Mouse (Mus musculus) cerebellum, adult (tissue): ENCODE measurements around the gene Olfr461.
"Not testable (repeated sequence)": the region's sequence is repeated elsewhere in the genome, so short reads cannot be mapped to it uniquely, and the experiment has no call there.

Experiments
- ATAC-seq: cut with Nextera tagmentation; 2 replicates; pipeline ENCODE4 v1.9.2; 2017; ENCODE audit warnings: mild to moderate bottlenecking, moderate library complexity, mixed read lengths; ENCODE audit not compliant: insufficient number of reproducible peaks, low FRiP score, low TSS enrichment

The Olfr461 gene

DNA sequence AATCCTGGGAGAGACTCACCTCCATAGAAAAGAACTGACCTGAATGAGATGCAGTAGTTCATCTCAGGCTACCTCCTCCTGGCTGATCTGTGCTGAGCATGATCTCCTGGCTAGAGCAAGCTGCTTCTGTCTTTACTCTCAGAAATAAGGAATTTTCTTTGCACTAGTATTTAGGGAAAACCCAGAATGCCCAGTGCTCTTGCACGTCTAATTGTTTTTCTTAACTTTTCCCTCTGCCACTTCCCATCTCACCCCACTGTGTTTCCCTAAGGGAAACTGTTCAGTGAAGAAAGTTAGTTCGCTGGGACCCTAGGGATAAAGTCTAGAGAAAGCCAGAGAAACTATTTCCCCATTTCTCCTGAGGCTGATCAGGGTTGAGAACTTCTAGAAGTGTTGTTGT lies at the start of gene Olfr461:
TSS of gene Olfr461 (minus strand) at position 101 of the 400 bp plus-strand sequence.
- no peak for ATAC-seq

DNA sequence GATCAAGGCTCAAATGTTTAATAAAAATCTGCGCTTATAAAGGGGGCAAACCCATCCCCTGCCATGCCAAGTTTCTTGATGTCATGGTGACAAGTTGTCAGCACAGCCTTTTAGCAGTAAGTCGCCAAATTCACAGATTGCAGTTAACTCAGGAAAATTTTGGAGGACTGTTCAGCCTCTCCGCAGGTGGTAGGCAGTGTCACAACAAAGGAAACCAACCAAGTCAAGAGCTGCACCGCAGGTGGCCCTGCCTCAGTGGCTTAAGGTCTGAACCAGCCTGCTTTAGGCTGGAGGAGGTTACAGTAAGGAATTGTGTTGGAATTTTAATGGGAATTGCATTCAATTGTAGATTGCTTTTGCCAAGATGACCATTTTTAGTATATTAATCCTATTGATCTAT lies 43.7 kb upstream of the Olfr461 start:
- not testable (repeated sequence) for ATAC-seq

DNA sequence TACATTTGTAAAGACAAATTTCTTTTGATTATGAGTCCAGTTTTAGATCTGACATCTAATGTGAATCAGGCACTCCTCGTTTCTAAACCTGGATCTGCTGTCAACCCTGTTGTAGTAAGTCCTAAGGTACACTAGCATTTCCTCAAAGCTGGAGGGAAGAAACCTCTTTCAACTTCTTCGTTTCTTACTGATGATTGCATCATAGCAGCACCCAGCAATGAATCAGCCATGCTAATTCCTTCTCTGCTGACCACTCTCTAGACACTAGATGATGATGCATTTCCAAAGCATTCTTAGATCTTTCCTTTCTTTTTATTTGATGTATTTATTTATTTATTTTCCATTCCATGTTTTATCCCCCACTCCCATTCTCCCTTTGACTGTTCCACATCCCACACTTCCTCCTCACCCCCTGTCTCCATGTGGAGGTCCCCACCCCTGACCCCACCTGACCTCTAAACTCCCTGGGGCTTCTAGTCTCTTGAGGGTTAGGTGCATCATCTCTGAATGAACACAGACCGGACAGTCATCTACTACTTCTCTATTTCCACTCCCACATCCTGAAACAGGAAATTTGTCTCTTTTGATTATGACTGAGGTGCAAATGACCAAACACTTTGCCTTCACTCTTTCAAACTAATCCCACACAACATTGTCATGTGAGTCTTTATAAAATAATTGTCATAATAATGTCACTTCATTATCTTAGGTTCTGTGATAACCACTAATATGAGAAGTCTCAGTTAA lies 40.1 kb upstream of the Olfr461 start:
- ATAC-seq: no peak

DNA sequence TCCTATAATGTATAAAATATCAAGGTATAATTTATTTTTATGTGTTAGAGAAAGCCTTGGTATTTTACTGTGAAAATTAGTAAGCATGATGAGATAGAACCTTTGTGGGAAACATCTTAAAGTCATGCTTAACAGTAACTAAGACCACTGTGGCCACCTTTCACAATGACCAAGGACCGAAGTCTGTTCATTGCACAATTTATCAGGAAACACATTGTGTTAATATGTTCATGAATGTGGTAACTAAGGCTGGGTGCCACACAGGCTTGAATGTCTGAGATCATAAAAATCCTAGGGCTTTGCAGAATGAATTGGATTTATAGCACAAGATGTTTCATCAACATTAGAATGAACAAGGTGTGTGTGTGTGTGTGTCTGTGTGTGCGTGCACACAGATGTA lies 33.5 kb upstream of the Olfr461 start:
- ATAC-seq: no peak

DNA sequence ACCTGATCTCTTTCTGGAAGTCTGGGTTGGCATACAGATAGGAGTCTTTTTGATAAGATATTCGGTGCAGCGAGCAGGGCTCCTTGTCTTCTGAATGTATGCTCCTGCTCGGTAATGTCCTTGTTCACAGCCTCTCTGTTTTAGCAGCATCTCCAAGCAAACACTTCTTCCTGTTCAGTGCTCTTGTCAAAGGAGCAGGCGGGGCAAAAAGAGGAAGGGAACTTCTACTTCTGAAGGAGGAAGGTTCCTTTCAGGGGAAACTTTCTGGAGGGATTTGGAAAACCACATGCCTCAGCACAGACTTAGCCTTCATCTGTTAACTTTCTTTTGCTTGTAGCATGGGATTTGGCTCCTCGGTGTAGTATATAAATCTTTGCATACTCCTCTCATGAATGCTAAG lies 30.8 kb upstream of the Olfr461 start, which contains the start of gene Clec5a:
TSS of gene Clec5a (minus strand) at position 177 of the 400 bp plus-strand sequence.
- ATAC-seq: no peak

DNA sequence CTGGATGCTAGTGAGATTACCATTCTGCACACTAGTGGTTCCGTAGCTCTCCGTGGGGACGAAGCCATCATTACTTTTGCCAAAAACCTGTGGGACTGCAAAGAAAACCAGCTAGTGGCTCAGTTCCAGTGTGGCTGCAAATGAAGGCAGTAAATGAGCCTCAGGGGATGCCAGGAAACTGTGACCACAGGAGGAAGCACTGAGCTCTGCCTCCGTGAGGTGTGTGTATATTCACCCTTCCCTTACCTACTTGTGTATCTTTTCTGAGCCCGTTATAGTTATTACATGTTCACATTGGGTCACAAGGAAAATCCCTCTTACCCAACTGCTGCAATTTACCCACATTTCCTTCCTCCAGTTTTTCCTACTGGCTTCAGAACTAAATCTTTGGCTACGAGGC lies 29.5 kb upstream of the Olfr461 start:
- ATAC-seq: no peak

DNA sequence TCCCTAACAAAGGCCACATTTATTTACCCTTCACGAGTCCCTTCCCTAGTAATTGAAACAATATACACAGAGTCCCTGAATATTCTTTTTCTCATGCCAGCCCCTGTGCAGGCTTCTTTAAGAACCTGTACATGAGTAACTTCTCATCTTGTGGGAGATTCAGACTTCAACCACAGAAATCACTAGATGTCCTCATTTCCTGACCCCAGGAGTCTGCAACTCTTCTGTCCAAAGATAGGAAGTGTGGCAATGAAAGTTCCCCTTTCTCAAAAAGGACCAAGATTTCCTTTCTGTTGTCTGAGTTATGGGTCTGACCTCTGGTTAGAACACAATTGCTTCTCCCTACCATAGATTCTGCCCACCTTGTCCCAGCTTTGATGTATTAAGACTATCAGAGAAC lies 21.5 kb upstream of the Olfr461 start:
- ATAC-seq: no peak

DNA sequence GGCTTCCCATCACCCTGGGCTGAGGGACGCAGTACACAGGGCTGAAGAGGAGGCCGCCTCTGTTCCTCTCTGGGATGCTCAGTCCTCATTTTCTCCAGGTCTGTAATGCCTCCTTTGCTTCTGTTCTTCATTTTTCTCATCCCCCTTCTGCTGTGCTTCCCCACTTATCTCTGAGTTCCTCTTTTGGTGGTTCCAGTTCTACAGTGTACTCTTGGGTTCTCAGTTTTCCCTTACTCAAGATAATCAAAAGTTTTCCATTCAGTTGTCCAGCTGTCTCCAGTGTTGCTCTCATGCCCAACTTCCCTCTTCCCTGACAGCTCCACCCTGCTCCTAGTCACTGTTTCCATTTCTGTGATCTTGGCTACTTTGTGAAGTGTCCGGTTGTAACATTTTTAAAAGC lies 18.8 kb upstream of the Olfr461 start:
- ATAC-seq: no peak

DNA sequence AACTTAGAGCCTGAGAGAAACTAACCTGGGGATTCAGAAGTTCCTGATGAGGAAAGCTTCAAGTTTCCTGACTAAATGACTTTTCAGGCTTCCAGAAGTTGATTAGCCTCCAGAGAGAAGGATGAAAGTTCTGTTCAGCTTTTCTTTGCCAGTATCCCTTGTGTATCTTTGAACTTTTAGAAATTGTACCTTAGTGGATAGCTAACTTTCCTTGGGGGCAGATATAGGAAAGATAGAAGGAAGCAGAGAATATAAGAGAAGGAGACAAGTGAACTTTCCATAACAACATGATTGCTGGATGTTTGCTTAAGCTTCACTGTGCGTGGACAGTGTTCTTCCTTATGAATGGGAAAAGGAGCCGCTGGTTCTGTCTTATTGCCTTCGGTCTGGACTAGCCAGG lies 14.3 kb upstream of the Olfr461 start, which contains the start of gene Olfr460:
TSS of gene Olfr460 (plus strand) at position 301 of the 400 bp plus-strand sequence.
- no peak for ATAC-seq

DNA sequence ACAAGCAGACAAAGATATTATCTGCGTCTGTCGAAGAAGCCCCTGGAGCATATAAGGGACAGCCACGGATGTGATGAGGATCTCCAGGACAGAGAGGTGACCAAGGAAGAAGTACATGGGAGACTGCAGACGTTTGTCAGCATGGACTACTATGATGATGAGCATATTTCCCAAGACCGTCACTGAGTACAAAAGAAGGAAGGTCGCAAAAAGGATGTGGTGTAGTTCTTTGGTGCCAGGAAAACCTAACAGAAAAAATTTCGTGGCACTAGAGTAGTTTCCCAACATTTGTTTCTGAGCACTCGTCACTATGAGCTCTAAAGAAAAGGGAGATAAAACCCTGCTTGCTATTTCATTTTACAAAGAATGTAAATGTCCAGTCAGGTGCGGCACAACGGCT lies 10.2 kb downstream of the Olfr461 start:
- no peak for ATAC-seq

DNA sequence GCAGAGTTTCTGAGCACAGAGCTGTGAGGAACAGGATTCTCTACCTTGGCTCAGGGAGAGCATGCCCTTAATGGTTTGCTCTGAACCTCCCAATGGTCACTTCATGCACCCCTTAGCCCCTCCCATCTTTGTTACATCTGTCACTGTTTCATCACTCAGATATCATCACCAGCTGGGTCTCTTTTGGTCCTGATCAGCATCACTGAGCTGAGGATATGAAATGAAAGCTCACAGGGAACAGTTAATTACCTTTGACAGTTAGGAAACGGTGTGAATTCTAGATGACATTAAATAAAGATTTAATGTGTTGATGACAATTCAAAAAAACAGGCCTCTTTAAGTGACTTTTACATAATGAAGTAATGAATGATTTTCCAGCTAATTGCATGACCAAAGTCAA lies 35.4 kb downstream of the Olfr461 start, which contains the start of gene Prss37:
TSS of gene Prss37 (minus strand) at position 101 of the 400 bp plus-strand sequence.
- no peak for ATAC-seq

DNA sequence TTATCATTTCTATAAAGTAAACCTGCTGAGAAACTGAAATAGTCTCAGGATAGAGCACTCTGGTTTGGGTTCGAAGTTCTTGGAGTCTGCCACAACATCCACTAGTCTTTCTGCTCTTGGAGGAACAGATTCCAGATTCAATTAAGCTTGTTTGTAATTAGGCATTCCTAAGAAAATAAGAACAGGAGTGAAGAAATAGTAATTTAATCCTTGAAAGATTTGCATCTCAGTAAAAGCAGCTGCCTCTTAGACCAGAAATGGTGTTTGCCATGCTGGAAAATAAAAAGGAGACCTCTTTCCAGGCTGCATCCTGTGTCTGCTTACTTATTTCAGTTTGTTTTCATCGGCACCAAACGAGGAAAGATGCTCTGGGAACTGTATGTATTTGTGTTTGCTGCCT lies 61.6 kb downstream of the Olfr461 start, which contains the start of gene Tas2r108:
TSS of gene Tas2r108 (plus strand) at position 301 of the 400 bp plus-strand sequence.
- no peak for ATAC-seq
